Mouse (Mus musculus): ENCODE results near the gene Dazap2. TPM values are rescaled to one million over a fixed set of nuclear protein-coding genes. Genes with fewer than 3 reads are reported as not detected.

Dazap2 gene
- polyA plus RNA-seq, 1 experiment: 154 TPM

- no peaks in the 10 kb centered on the region for H3K36me3 ChIP-seq (ENCODE audit: control insufficient read depth, insufficient read depth)
- H3K4me2 ChIP-seq (ENCODE audit: low read depth): no peak overlapping the region
- no peaks in the 10 kb centered on the region for H3K27me3 ChIP-seq (ENCODE audit: control insufficient read depth, insufficient read depth, insufficient read length)
- no peaks in the 10 kb centered on the region for H3K79me2 ChIP-seq (ENCODE audit: control insufficient read depth, insufficient read depth)
- TF ChIP-seq TCF12 (IDR thresholded peaks at IDR 0.05; ENCODE audit: insufficient read depth, poor library complexity, severe bottlenecking) (no peak), CEBPB (IDR thresholded peaks at IDR 0.05; ENCODE audit: insufficient read depth, poor library complexity, severe bottlenecking) (no peak), SRF (IDR thresholded peaks at IDR 0.05; ENCODE audit: control insufficient read depth, insufficient read length, low read depth) (no peak), MYOG (IDR thresholded peaks at IDR 0.05; ENCODE audit: control insufficient read depth in 1 of 3, insufficient read depth in 1 of 3, insufficient read length in 2 of 3, low read depth in 2 of 3) (no peak), POLR2AphosphoS2 (IDR thresholded peaks at IDR 0.05; ENCODE audit: insufficient read length, low read depth) (no peak), MAX (IDR thresholded peaks at IDR 0.05; ENCODE audit: low read depth) (no peak), REST (IDR thresholded peaks at IDR 0.05; ENCODE audit: insufficient read depth, insufficient read length) (no peak), MYOD1 (IDR thresholded peaks at IDR 0.05; ENCODE audit: control insufficient read depth in 1 of 3, insufficient read length in 2 of 3, low read depth in 2 of 3) (no peak), E2F4 (IDR thresholded peaks at IDR 0.05; ENCODE audit: insufficient read depth) (no peak), TCF3 (IDR thresholded peaks at IDR 0.05; ENCODE audit: insufficient read length, low read depth) (no peak), POLR2A (IDR thresholded peaks at IDR 0.05; ENCODE audit: insufficient read length, low read depth) (no peak), USF1 (IDR thresholded peaks at IDR 0.05; ENCODE audit: low read depth) (no peak)
- no peak overlapping the region for H3ac ChIP-seq (ENCODE audit: control insufficient read depth, insufficient read length)
- no peak overlapping the region for H3K4me3 ChIP-seq
Observed at GRCm38 (mm10) chr15:100592817-100593216, 22.3 kb upstream of the Dazap2 start.

GRCm38 (mm10) chr15:100598287-100598882 is 16.8 kb upstream of the Dazap2 start:
- peak overlapping the region; percentile 18 for H3K4me3 ChIP-seq
- no peak overlapping the region for H3ac ChIP-seq (ENCODE audit: control insufficient read depth, insufficient read length)
- no peaks in the 10 kb centered on the region for H3K27me3 ChIP-seq (ENCODE audit: control insufficient read depth, insufficient read depth, insufficient read length)
- no peaks in the 10 kb centered on the region for H3K36me3 ChIP-seq (ENCODE audit: control insufficient read depth, insufficient read depth)
- no peaks in the 10 kb centered on the region for H3K79me2 ChIP-seq (ENCODE audit: control insufficient read depth, insufficient read depth)
- TF ChIP-seq POLR2AphosphoS2 (IDR thresholded peaks at IDR 0.05; ENCODE audit: insufficient read length, low read depth) (no peak), REST (IDR thresholded peaks at IDR 0.05; ENCODE audit: insufficient read depth, insufficient read length) (no peak), TCF12 (IDR thresholded peaks at IDR 0.05; ENCODE audit: insufficient read depth, poor library complexity, severe bottlenecking) (no peak), E2F4 (IDR thresholded peaks at IDR 0.05; ENCODE audit: insufficient read depth) (no peak), MAX (IDR thresholded peaks at IDR 0.05; ENCODE audit: low read depth) (no peak), MYOD1 (IDR thresholded peaks at IDR 0.05; ENCODE audit: control insufficient read depth in 1 of 3, insufficient read length in 2 of 3, low read depth in 2 of 3) (no peak), CEBPB (IDR thresholded peaks at IDR 0.05; ENCODE audit: insufficient read depth, poor library complexity, severe bottlenecking) (no peak), SRF (IDR thresholded peaks at IDR 0.05; ENCODE audit: control insufficient read depth, insufficient read length, low read depth) (no peak), MYOG (IDR thresholded peaks at IDR 0.05; ENCODE audit: control insufficient read depth in 1 of 3, insufficient read depth in 1 of 3, insufficient read length in 2 of 3, low read depth in 2 of 3) (no peak), TCF3 (IDR thresholded peaks at IDR 0.05; ENCODE audit: insufficient read length, low read depth) (no peak), POLR2A (IDR thresholded peaks at IDR 0.05; ENCODE audit: insufficient read length, low read depth) (no peak), USF1 (IDR thresholded peaks at IDR 0.05; ENCODE audit: low read depth) (no peak)
- no peak overlapping the region for H3K4me2 ChIP-seq (ENCODE audit: low read depth)

GRCm38 (mm10) chr15:100598883-100599275 is 16.3 kb upstream of the Dazap2 start:
- Histone ChIP-seq H3K27me3 (ENCODE audit: control insufficient read depth, insufficient read depth, insufficient read length) (no peaks in the 10 kb centered on the region), H3K4me2 (ENCODE audit: low read depth) (peak overlapping the region; percentile 94), H3K36me3 (ENCODE audit: control insufficient read depth, insufficient read depth) (no peaks in the 10 kb centered on the region), H3ac (ENCODE audit: control insufficient read depth, insufficient read length) (peak overlapping the region; percentile 36), H3K79me2 (ENCODE audit: control insufficient read depth, insufficient read depth) (no peaks in the 10 kb centered on the region), H3K4me3 (peak overlapping the region; percentile 18)
- TF ChIP-seq MAX (IDR thresholded peaks at IDR 0.05; ENCODE audit: low read depth) (no peak), USF1 (IDR thresholded peaks at IDR 0.05; ENCODE audit: low read depth) (no peak), SRF (IDR thresholded peaks at IDR 0.05; ENCODE audit: control insufficient read depth, insufficient read length, low read depth) (no peak), POLR2A (IDR thresholded peaks at IDR 0.05; ENCODE audit: insufficient read length, low read depth) (no peak), MYOG (IDR thresholded peaks at IDR 0.05; ENCODE audit: control insufficient read depth in 1 of 3, insufficient read depth in 1 of 3, insufficient read length in 2 of 3, low read depth in 2 of 3) (no peak), TCF12 (IDR thresholded peaks at IDR 0.05; ENCODE audit: insufficient read depth, poor library complexity, severe bottlenecking) (no peak), POLR2AphosphoS2 (IDR thresholded peaks at IDR 0.05; ENCODE audit: insufficient read length, low read depth) (no peak), TCF3 (IDR thresholded peaks at IDR 0.05; ENCODE audit: insufficient read length, low read depth) (no peak), MYOD1 (IDR thresholded peaks at IDR 0.05; ENCODE audit: control insufficient read depth in 1 of 3, insufficient read length in 2 of 3, low read depth in 2 of 3) (no peak), CEBPB (IDR thresholded peaks at IDR 0.05; ENCODE audit: insufficient read depth, poor library complexity, severe bottlenecking) (no peak), E2F4 (IDR thresholded peaks at IDR 0.05; ENCODE audit: insufficient read depth) (no peak)

GRCm38 (mm10) chr15:100599276-100600046 is 15.7 kb upstream of the Dazap2 start, which contains the start of gene Pou6f1:
TSS of gene Pou6f1 (minus strand) at chr15:100599984.
- Histone ChIP-seq H3K4me2 (ENCODE audit: low read depth) (peak within 1 kb of the TSS; percentile 94), H3K79me2 (ENCODE audit: control insufficient read depth, insufficient read depth) (no peaks in the 10 kb centered on the region), H3K36me3 (ENCODE audit: control insufficient read depth, insufficient read depth) (no peaks in the 10 kb centered on the region), H3ac (ENCODE audit: control insufficient read depth, insufficient read length) (peak within 1 kb of the TSS; percentile 36), H3K27me3 (ENCODE audit: control insufficient read depth, insufficient read depth, insufficient read length) (no peaks in the 10 kb centered on the region), H3K4me3 (peak within 1 kb of the TSS; percentile 18)
- TF ChIP-seq SRF (IDR thresholded peaks at IDR 0.05; ENCODE audit: control insufficient read depth, insufficient read length, low read depth) (no peak), MYOG (IDR thresholded peaks at IDR 0.05; ENCODE audit: control insufficient read depth in 1 of 3, insufficient read depth in 1 of 3, insufficient read length in 2 of 3, low read depth in 2 of 3) (peak in 1 of 3 experiments; percentile 22), E2F4 (IDR thresholded peaks at IDR 0.05; ENCODE audit: insufficient read depth) (no peak), TCF12 (IDR thresholded peaks at IDR 0.05; ENCODE audit: insufficient read depth, poor library complexity, severe bottlenecking) (no peak), POLR2AphosphoS2 (IDR thresholded peaks at IDR 0.05; ENCODE audit: insufficient read length, low read depth) (no peak), TCF3 (IDR thresholded peaks at IDR 0.05; ENCODE audit: insufficient read length, low read depth) (no peak), REST (IDR thresholded peaks at IDR 0.05; ENCODE audit: insufficient read depth, insufficient read length) (no peak), CEBPB (IDR thresholded peaks at IDR 0.05; ENCODE audit: insufficient read depth, poor library complexity, severe bottlenecking) (no peak), MYOD1 (IDR thresholded peaks at IDR 0.05; ENCODE audit: control insufficient read depth in 1 of 3, insufficient read length in 2 of 3, low read depth in 2 of 3) (peak in 1 of 3 experiments; percentile 61), POLR2A (IDR thresholded peaks at IDR 0.05; ENCODE audit: insufficient read length, low read depth) (no peak), MAX (IDR thresholded peaks at IDR 0.05; ENCODE audit: low read depth) (no peak), USF1 (IDR thresholded peaks at IDR 0.05; ENCODE audit: low read depth) (no peak)

All from myocyte (in vitro differentiated cells).